Mouse (Mus musculus): ENCODE results near the gene Gm5580.
"Not testable (repeated sequence)": the region's sequence is repeated elsewhere in the genome, so short reads cannot be mapped to it uniquely, and the experiment has no call there.

Gm5580 gene

DNA sequence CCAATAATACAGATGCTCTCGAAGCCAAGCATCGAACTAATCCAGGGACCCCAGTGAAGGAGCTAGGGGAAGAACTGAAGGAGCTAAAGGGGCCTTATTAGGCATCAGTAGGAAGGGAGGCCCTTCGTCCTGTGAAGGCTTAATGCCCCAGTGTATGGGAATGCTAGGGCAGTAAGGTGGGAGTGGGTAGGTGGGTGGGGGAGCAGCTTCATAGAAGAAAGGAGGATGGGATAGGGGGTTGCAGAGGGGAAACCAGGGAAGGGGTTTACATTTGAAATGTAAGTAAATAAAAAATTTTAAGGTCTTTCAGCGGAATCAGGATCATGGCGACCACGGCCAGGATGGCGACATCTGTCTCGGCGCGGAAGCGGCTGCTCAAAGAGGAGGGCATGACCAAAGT is at the start of gene Gm5580:
Gene Gm5580, plus strand, starts transcription at position 301 of the 400 bp plus-strand sequence.
- CTCF ChIA-PET, POLR2A ChIA-PET: not testable (repeated sequence)

GRCm38 (mm10) chr6:116506302-116507003 is 44.5 kb upstream of the Gm5580 start, which contains the start of gene Olfr212:
Gene Olfr212 (plus strand): TSS chr6:116506516.
- POLR2A ChIA-PET = not testable (repeated sequence)

DNA sequence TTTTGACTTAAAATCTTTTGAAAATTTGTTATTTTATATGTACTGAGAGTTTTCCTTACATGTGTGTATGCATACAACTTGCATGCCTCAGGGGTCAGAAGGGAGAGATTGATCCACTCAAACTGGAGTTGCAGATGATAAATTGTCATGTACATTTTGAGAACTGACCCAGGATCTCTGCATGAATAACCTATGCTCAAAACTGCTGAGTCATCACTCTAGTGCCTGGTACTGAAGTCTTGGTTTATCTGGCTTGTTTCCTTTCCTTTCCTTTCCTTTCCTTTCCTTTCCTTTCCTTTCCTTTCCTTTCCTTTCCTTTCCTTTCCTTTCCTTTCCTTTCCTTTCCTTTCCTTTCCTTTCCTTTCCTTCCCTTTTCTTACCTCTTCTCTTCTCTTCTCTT is 36.1 kb upstream of the Gm5580 start:
- POLR2A ChIA-PET = no interaction called here
- CTCF ChIA-PET = no interaction called here

More at GRCm38 (mm10) chr6:116506302-116507003, 44.5 kb upstream of the Gm5580 start, which contains the start of gene Olfr212:
- CTCF ChIA-PET = not testable (repeated sequence)

DNA sequence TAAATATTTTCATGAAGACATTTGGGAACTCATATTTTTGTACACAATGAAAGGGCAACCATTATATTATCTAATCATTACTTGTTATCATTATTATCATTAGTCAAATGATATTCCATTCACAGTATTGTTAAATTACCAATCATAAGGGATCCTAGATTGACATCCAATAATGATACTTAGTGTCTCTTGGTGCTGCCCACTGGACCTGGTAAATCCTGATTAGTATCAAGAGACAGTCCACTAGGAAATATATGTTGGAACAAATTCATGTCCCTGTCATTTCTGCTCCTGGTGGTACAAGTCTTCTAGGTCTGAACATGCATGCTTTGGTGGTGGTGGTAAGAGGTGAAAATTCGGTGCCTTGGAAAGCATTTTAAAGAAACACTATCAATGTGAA is 12.8 kb upstream of the Gm5580 start, which contains the start of gene Olfr213:
Gene Olfr213, plus strand, starts transcription at position 301 of the 400 bp plus-strand sequence.
- ChIA-PET POLR2A (no interaction called here), CTCF (no interaction called here)

DNA sequence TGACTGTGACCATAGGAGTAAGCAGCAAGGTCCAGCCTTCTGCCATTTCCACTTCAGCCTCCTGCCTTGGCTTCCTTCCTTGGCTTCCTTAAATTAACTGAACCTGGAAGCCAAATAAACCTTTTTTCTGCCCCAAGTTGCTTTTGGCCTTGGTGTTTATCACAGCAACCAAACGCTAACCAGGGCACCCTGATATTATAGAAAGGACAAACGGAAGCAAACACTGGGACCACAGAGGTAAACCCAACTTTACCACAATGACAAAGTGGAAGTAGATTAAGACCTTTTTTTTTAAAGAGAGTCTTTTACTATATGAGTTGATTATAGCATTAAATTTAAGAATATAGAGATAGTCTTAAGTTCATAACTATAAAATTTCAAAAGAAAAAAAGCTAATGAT is 8.4 kb upstream of the Gm5580 start:
- CTCF ChIA-PET = no interaction called here

GRCm38 (mm10) chr6:116553935-116554334 is 3.0 kb downstream of the Gm5580 start, which contains the start of gene Olfr214:
Gene Olfr214 (plus strand): TSS chr6:116554235.
- POLR2A ChIA-PET = no interaction called here

More for the DNA sequence above, 8.4 kb upstream of the Gm5580 start:
- POLR2A ChIA-PET = no interaction called here

DNA sequence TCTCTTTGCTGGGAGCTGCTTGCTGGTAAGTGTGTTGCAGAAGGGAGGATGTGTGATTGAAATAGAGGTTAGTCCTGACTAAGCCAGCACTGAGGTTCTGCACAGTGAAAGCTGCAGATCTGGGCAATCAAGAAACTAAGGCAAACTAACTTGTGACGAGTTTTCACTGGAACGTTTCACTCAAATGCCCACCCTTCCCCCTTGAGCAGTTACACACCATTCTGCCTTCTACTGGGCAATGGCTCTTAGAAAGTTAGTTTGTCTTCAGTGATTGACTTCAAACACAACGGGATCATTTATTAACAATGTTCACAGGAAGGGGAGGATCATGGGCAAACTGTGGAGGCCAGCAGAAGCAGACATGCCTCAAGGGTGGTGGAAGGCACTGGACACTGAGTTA is 4.0 kb downstream of the Gm5580 start:
- POLR2A ChIA-PET = no interaction called here
- CTCF ChIA-PET = no interaction called here

More at GRCm38 (mm10) chr6:116553935-116554334, 3.0 kb downstream of the Gm5580 start, which contains the start of gene Olfr214:
- CTCF ChIA-PET = no interaction called here

GRCm38 (mm10) chr6:116569834-116570233 is 18.9 kb downstream of the Gm5580 start:
- ChIA-PET CTCF (interaction anchor here (0.6 to 2.6 kb wide), 16 partner anchors 10 to 681 kb away, joined by 3 to 14 read pairs (median 4); no protein-coding TSS in a partner anchor), POLR2A (no interaction called here)

DNA sequence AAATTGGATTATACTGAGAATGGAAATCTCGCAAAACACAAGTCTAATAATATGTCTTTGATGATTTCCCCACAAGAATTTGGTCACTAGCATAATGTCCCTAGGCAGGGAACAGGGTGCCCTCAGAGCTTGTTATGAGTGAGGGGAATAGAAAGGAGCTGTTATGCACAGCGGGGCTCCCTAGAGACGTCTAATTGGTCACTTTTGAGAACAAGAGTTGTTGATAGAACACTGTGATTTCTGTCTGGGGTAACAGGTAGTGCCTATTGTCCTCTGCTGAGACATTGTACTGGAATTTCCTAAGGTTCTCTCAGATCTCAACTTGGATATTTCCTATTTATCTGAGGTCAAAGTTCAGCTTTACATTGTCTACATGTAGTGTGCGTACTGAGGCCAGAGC is 33.2 kb downstream of the Gm5580 start, which contains the start of gene Olfr215:
Gene Olfr215, minus strand, starts transcription at position 101 of the 400 bp plus-strand sequence.
- ChIA-PET CTCF (no interaction called here), POLR2A (no interaction called here)

DNA sequence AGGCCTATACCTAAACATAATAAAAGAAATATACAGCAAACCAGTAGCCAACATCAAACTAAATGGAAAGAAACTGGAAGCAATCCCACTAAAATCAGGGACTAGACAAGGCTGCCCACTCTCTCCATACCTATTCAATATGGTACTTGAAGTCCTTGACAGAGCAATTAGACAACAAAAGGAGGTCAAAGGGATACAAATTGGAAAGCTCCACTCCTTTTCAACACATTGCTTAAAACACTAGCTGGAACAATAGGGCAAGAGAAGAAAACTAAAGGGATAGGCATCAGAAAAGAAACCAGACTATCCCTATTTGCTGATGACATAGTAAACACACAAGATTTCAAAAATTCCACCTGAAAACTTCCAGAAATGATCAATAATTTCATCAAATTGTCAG is 50.0 kb downstream of the Gm5580 start:
- POLR2A ChIA-PET, CTCF ChIA-PET: not testable (repeated sequence)

Data from embryonic stem cell, embryonic (primary cell).